Mouse (Mus musculus): ENCODE measurements around the gene Spdye4a.

GRCm38 (mm10) chr5:143235028-143235693, 8.5 kb upstream of the Spdye4a start, which contains the start of gene Zfp12:
- TF ChIP-seq CTCF (IDR thresholded peaks at IDR 0.05; ENCODE audit: control insufficient read depth, insufficient read depth, insufficient replicate concordance, low read depth, low read length): peak; percentile 27; the same call in 1 of the 2 replicates
- TF ChIP-seq POLR2A (IDR thresholded peaks at IDR 0.05; ENCODE audit: control insufficient read depth, low read depth, low read length): peak; percentile 72

Data from testis, adult 2 months (tissue).